Mouse (Mus musculus): Measurements from ENCODE around the gene Rab44. TPM values are rescaled to one million over a fixed set of nuclear protein-coding genes. Genes with fewer than 3 reads are reported as not detected.
"Not testable (repeated sequence)": the region's sequence is repeated elsewhere in the genome, so short reads cannot be mapped to it uniquely, and the experiment has no call there.

The Rab44 gene
- polyA plus RNA-seq (2014; fragmentation: Nextera tagmentation; extraction: Ambion mirVana) = not detected in 2 replicates

DNA sequence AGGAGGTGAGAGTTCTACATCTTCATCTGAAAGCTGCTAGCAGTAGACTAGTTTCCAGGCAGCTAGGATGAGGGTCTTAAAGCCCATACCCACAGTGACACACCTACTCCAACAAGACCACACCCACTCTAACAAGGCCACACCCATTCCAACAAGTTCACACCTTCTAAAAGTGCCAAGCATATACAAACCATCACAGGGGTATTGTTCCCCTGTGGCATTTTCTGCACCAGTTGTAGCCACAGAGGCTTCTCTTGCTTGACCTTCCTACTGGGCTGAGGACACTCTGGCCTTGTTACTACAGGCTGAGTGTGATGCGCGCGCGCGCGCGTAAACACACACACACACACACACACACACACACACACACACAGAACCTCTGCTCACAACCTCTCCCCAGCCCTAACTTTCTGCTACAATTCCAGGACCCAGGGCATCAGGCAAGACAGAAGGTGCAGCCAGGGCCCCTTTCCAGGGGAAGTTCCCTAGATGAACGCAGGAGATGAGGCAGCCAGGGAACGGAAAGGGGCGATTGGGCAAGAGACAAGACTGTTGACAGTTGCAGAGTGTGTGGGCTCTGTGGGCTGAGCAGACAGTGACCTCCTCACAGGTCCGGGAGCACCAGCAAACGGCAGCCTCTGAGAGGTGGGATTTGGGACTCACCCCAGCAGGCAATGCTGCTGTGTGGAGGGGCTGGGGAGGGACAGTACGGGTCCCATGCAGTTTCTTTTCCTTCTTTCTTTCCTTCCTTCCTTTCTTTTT, at the start of gene Rab44:
TSS of gene Rab44 (plus strand) at position 555 of the 762 bp plus-strand sequence.
- ATAC-seq (no peak), DNase-seq (ENCODE audit: low spot score) (no peak)
- H3K4me1 ChIP-seq (ENCODE audit: control insufficient read depth, insufficient read depth, low read length) = no peaks in the 10 kb centered on the region
- H3K9ac ChIP-seq (ENCODE audit: low read length) = no peak within 1 kb of the TSS
- no peaks in the 10 kb centered on the region for H3K36me3 ChIP-seq (ENCODE audit: control insufficient read depth, insufficient read depth, low read length)
- WGBS = 96% methylated on average over 13 of the region's 13 CpGs
- H3K27ac ChIP-seq (ENCODE audit: low read depth, low read length) = no peak within 1 kb of the TSS
- no peak within 1 kb of the TSS for H3K4me2 ChIP-seq (ENCODE audit: low read length)
- no peaks in the 10 kb centered on the region for H3K27me3 ChIP-seq (replicated peaks; ENCODE audit: control insufficient read depth, insufficient read depth, low read length)
- no peak within 1 kb of the TSS for H3K4me3 ChIP-seq (ENCODE audit: low read depth, low read length)
- H3K9me3 ChIP-seq (replicated peaks; ENCODE audit: control insufficient read depth, low read length) = no peaks in the 10 kb centered on the region

DNA sequence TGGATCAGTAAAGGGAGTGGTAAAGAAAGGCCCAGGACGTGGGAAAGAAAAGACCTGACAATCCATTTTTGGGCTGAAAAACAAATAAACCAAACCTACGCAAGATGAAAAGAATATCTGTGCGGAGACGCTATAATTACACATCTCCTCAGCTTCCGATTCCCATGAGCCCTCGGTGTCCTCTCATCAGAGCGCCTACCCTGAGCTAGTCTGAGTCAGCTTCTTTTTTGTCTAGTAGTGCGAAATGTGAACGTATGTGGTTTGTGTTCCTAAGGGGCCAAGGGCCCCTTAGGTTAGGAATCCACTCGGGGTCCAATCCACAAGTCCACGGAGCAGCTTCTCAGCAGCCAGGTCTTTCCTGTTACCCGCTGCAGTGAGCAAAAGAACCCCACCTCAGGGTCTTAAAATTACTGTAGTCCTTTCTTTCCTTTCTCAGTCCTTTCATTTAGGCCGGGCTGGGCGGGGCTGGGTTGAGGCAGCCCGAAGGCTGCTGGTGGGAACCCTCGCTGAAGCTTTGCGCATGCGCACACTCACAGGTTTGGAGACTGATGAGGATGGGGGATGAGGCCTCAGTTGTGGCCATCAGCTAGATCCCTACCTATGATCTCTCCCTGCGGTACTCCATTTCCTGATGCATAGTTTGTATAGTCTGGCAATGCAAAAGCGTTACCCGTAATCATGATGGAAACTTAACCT, 48.6 kb upstream of the Rab44 start:
- Histone ChIP-seq H3K4me2 (ENCODE audit: low read length) (no peak overlapping the region), H3K27me3 (replicated peaks; ENCODE audit: control insufficient read depth, insufficient read depth, low read length) (no peaks in the 10 kb centered on the region), H3K36me3 (ENCODE audit: control insufficient read depth, insufficient read depth, low read length) (no peaks in the 10 kb centered on the region), H3K4me1 (ENCODE audit: control insufficient read depth, insufficient read depth, low read length) (no peaks in the 10 kb centered on the region), H3K9me3 (replicated peaks; ENCODE audit: control insufficient read depth, low read length) (no peaks in the 10 kb centered on the region), H3K9ac (ENCODE audit: low read length) (no peak overlapping the region), H3K4me3 (ENCODE audit: low read depth, low read length) (no peak overlapping the region), H3K27ac (ENCODE audit: low read depth, low read length) (no peak overlapping the region)
- ATAC-seq (no peak), DNase-seq (ENCODE audit: low spot score) (no peak)
- 73% methylated on average over 21 of the region's 21 CpGs for WGBS

DNA sequence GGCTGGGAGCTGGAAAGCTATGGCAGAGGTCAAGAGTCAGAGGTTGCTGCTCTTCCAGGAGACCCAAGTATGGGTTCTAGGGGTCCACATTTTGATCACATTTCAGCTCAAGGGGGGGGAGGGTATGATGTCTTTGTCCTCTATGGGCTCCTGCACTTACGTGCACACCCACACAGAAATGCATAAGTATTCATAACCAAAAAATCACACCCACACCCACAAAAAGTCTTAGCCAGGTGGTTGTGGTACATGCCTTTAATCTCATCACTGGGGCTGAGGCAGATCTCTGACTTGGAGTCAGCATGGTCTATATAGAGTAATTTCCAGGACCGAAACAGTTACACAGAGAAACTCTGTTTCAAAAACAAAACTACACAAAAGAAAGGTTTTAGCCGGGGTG, 48.0 kb upstream of the Rab44 start:
- Histone ChIP-seq H3K4me1 (ENCODE audit: control insufficient read depth, insufficient read depth, low read length) (no peaks in the 10 kb centered on the region), H3K4me3 (ENCODE audit: low read depth, low read length) (no peak overlapping the region), H3K9ac (ENCODE audit: low read length) (no peak overlapping the region), H3K36me3 (ENCODE audit: control insufficient read depth, insufficient read depth, low read length) (no peaks in the 10 kb centered on the region), H3K4me2 (ENCODE audit: low read length) (no peak overlapping the region), H3K9me3 (replicated peaks; ENCODE audit: control insufficient read depth, low read length) (no peaks in the 10 kb centered on the region), H3K27ac (ENCODE audit: low read depth, low read length) (no peak overlapping the region), H3K27me3 (replicated peaks; ENCODE audit: control insufficient read depth, insufficient read depth, low read length) (no peaks in the 10 kb centered on the region)
- 91% methylated on average over 3 of the region's 3 CpGs for WGBS
- DNase-seq (ENCODE audit: low spot score) = no peak
- no peak for ATAC-seq

DNA sequence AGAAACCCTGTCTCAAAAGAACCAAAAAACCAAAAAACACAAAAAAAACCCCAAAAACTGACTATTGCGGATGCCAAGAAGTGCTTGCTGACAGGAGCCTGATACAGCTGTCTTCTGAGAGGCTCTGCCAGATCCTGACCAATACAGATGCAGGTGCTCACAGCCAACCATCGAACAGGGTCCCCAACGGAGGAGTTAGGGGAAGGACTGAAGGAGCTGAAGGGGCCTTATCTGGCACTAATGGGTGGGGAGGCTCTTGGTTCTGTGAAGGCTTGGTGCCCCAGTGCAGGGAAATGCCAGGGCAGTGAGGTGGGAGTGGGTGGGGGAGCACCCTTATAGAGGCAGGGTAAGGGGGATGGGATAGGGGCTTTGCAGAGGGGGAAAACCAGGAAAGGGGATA, 46.5 kb upstream of the Rab44 start:
- not testable (repeated sequence) for H3K4me1 ChIP-seq (ENCODE audit: control insufficient read depth, insufficient read depth, low read length); DNase-seq (ENCODE audit: low spot score); H3K9me3 ChIP-seq (replicated peaks; ENCODE audit: control insufficient read depth, low read length); ATAC-seq; H3K9ac ChIP-seq (ENCODE audit: low read length); H3K27me3 ChIP-seq (replicated peaks; ENCODE audit: control insufficient read depth, insufficient read depth, low read length); H3K4me3 ChIP-seq (ENCODE audit: low read depth, low read length); H3K36me3 ChIP-seq (ENCODE audit: control insufficient read depth, insufficient read depth, low read length); H3K27ac ChIP-seq (ENCODE audit: low read depth, low read length); H3K4me2 ChIP-seq (ENCODE audit: low read length)
- WGBS = 91% methylated on average over 3 of the region's 3 CpGs

DNA sequence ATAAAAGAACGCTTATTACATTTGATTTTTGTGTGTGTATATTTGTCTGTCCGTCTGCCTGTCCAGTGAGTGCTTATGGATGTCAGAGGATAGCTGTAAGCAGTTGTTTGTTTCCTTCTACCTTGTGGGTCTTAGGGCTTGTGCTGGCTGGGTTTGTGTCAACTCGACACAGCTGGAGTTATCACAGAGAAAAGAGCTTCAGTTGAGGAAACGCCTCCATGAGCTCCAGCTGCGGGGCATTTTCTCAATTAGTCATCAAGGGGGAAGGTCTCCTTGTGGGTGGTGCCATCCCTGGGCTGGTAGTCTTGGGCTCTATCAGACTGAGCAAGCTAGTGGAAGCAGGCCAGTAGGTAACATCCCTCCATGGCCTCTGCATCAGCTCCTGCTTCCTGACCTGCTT, 46.1 kb upstream of the Rab44 start:
- H3K4me1 ChIP-seq (ENCODE audit: control insufficient read depth, insufficient read depth, low read length) = peaks cover 2% of the 10 kb centered on the region; the same call in 1 of the 2 replicates
- ATAC-seq (no peak), DNase-seq (ENCODE audit: low spot score) (no peak)
- H3K27ac ChIP-seq (ENCODE audit: low read depth, low read length) = no peak overlapping the region
- no peak overlapping the region for H3K4me2 ChIP-seq (ENCODE audit: low read length)
- H3K36me3 ChIP-seq (ENCODE audit: control insufficient read depth, insufficient read depth, low read length) = no peaks in the 10 kb centered on the region
- WGBS = 58% methylated on average over 5 of the region's 5 CpGs
- no peaks in the 10 kb centered on the region for H3K27me3 ChIP-seq (replicated peaks; ENCODE audit: control insufficient read depth, insufficient read depth, low read length)
- no peaks in the 10 kb centered on the region for H3K9me3 ChIP-seq (replicated peaks; ENCODE audit: control insufficient read depth, low read length)
- no peak overlapping the region for H3K4me3 ChIP-seq (ENCODE audit: low read depth, low read length)
- H3K9ac ChIP-seq (ENCODE audit: low read length) = no peak overlapping the region

DNA sequence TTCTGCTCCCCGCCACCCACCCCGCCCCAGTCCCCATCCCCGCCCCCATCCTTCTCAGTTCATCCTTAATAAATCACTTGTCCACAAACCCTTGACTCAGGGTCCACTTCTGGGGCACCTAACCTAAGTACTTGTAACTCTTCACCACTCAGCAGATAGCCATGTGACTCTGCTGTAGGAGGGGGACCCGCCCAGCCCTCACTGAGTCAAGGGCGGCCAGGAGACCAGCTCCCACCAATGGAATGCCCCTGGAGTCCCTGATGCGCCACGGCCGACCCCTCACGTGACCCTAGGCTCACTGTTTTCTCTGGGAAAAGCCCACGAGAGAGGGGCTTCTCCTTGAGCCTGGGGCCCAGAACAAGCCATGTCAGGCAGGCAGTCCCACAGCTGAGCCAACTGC, 44.9 kb upstream of the Rab44 start:
- 89% methylated on average over 10 of the region's 10 CpGs for WGBS
- no peaks in the 10 kb centered on the region for H3K36me3 ChIP-seq (ENCODE audit: control insufficient read depth, insufficient read depth, low read length)
- no peaks in the 10 kb centered on the region for H3K27me3 ChIP-seq (replicated peaks; ENCODE audit: control insufficient read depth, insufficient read depth, low read length)
- H3K4me1 ChIP-seq (ENCODE audit: control insufficient read depth, insufficient read depth, low read length) = peaks cover 3% of the 10 kb centered on the region; the same call in 1 of the 2 replicates
- no peak for ATAC-seq
- H3K9me3 ChIP-seq (replicated peaks; ENCODE audit: control insufficient read depth, low read length) = no peaks in the 10 kb centered on the region
- H3K27ac ChIP-seq (ENCODE audit: low read depth, low read length) = no peak overlapping the region
- H3K4me3 ChIP-seq (ENCODE audit: low read depth, low read length) = no peak overlapping the region
- H3K4me2 ChIP-seq (ENCODE audit: low read length) = no peak overlapping the region
- DNase-seq (ENCODE audit: low spot score) = no peak
- H3K9ac ChIP-seq (ENCODE audit: low read length) = no peak overlapping the region

DNA sequence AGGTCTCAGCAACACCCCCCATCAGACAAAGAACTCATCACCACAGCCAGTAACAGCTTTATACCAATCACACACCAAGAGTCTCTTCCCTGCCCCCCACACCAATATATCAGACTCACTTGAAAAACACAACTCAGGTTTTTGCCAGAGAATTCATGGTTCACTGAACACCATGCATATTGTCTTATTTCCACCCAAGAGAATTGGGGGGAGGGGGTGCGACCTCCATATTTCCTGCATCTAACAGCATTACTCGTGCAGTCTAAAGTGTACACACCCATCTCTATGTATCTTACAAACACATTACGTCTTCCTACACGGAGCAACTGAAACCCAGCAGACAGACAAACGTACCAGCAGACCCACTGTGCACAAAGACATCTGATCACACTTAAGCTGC, 42.1 kb upstream of the Rab44 start:
- no peak overlapping the region for H3K4me3 ChIP-seq (ENCODE audit: low read depth, low read length)
- no peak overlapping the region for H3K4me2 ChIP-seq (ENCODE audit: low read length)
- no peak overlapping the region for H3K9ac ChIP-seq (ENCODE audit: low read length)
- H3K27me3 ChIP-seq (replicated peaks; ENCODE audit: control insufficient read depth, insufficient read depth, low read length) = no peaks in the 10 kb centered on the region
- H3K27ac ChIP-seq (ENCODE audit: low read depth, low read length) = no peak overlapping the region
- no peak for DNase-seq (ENCODE audit: low spot score)
- peaks cover 3% of the 10 kb centered on the region; the same call in 1 of the 2 replicates for H3K4me1 ChIP-seq (ENCODE audit: control insufficient read depth, insufficient read depth, low read length)
- no peaks in the 10 kb centered on the region for H3K9me3 ChIP-seq (replicated peaks; ENCODE audit: control insufficient read depth, low read length)
- ATAC-seq = no peak
- WGBS = 87% methylated on average over 5 of the region's 5 CpGs
- H3K36me3 ChIP-seq (ENCODE audit: control insufficient read depth, insufficient read depth, low read length) = no peaks in the 10 kb centered on the region

DNA sequence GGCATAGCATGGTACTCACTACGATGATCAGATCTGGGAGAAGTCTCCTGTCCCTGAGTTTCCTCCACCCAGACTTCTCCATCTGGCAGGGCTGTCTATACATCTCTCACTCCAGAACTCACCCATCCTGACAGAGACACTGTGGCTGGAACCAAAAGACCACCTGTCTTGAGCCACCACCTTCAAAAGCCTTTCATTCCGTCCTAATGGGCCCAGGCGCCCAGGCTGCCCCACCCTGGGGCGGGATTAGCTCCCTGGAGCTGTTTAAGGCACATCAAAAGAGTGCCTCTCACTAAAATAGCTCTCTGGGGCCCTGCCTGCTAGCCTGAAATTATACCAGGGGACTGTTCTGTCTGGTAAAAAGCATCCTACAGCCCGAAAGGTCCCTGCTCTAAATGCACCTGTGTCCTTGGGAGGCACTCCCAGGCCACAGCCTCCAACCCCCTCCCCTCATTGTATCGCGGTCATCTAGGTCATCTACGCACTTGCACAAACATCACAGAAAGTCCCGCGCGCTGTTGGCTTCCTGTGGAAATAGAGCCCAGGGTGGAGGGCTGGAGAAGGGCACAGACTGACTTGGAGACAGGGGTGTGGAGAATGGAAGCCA, 41.1 kb upstream of the Rab44 start:
- H3K4me1 ChIP-seq (ENCODE audit: control insufficient read depth, insufficient read depth, low read length) = peaks cover 3% of the 10 kb centered on the region; the same call in 1 of the 2 replicates
- no peak overlapping the region for H3K9ac ChIP-seq (ENCODE audit: low read length)
- ATAC-seq = no peak
- no peak overlapping the region for H3K4me3 ChIP-seq (ENCODE audit: low read depth, low read length)
- no peaks in the 10 kb centered on the region for H3K27me3 ChIP-seq (replicated peaks; ENCODE audit: control insufficient read depth, insufficient read depth, low read length)
- no peak for DNase-seq (ENCODE audit: low spot score)
- no peaks in the 10 kb centered on the region for H3K36me3 ChIP-seq (ENCODE audit: control insufficient read depth, insufficient read depth, low read length)
- 26% methylated on average over 11 of the region's 11 CpGs for WGBS
- no peaks in the 10 kb centered on the region for H3K9me3 ChIP-seq (replicated peaks; ENCODE audit: control insufficient read depth, low read length)
- H3K4me2 ChIP-seq (ENCODE audit: low read length) = no peak overlapping the region
- H3K27ac ChIP-seq (ENCODE audit: low read depth, low read length) = no peak overlapping the region

DNA sequence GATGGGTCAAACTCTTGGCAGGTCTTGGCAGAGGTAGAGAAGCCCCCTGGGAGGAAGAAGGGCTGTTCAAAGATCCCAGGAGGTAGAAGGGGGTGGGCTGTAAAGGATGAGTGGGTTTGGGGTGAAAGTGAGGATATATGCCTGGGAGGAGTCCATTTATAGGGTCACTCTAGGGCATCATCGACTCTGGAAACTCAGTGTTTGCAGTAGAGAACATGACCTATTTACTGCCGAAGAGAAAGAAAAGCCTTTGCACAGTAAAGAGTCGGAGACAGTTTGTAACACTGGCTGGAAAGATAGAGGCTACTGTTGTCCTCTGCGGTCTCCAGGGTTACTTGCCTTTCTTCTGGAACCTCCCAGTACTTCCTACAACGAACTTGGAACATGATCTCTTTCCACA, 40.6 kb upstream of the Rab44 start:
- ATAC-seq (no peak), DNase-seq (ENCODE audit: low spot score) (no peak)
- WGBS = 65% methylated on average over 5 of the region's 5 CpGs
- H3K36me3 ChIP-seq (ENCODE audit: control insufficient read depth, insufficient read depth, low read length) = no peaks in the 10 kb centered on the region
- H3K9ac ChIP-seq (ENCODE audit: low read length) = no peak overlapping the region
- no peak overlapping the region for H3K27ac ChIP-seq (ENCODE audit: low read depth, low read length)
- H3K9me3 ChIP-seq (replicated peaks; ENCODE audit: control insufficient read depth, low read length) = no peaks in the 10 kb centered on the region
- no peak overlapping the region for H3K4me2 ChIP-seq (ENCODE audit: low read length)
- H3K4me1 ChIP-seq (ENCODE audit: control insufficient read depth, insufficient read depth, low read length) = peaks cover 5% of the 10 kb centered on the region; the same call in 1 of the 2 replicates
- H3K4me3 ChIP-seq (ENCODE audit: low read depth, low read length) = no peak overlapping the region
- no peaks in the 10 kb centered on the region for H3K27me3 ChIP-seq (replicated peaks; ENCODE audit: control insufficient read depth, insufficient read depth, low read length)
